Mouse (Mus musculus) neural tube, embryonic 14.5 days (tissue): ENCODE results near the gene Tgm6. TPM values are rescaled to one million over a fixed set of nuclear protein-coding genes. Genes with fewer than 3 reads are reported as not detected.

Experiments used
- ATAC-seq: fragments of 200-750 bp; cut with Nextera tagmentation; 2 replicates; pipeline ENCODE4 v1.8.0; 2017; ENCODE audit warnings: low read depth, mild to moderate bottlenecking, moderate TSS enrichment, moderate library complexity
- H3K27ac ChIP-seq: fragments of 300-500 bp; sonication (generic); 2 replicates; pipeline ENCODE4 v1.5.1; 2014; ENCODE audit warnings: low read depth, mild to moderate bottlenecking, control low read depth, low read length, moderate library complexity, mixed read lengths
- H3K27me3 ChIP-seq: fragments of 300-500 bp; sonication (generic); 2 replicates; pipeline ENCODE4 v1.6.1; 2014; ENCODE audit warnings: low read length; ENCODE audit not compliant: control insufficient read depth, insufficient read depth
- H3K36me3 ChIP-seq: fragments of 300-500 bp; sonication (generic); 2 replicates; pipeline ENCODE4 v1.6.1; 2014; ENCODE audit warnings: low read length, mixed read lengths; ENCODE audit not compliant: control insufficient read depth, insufficient read depth
- H3K4me1 ChIP-seq: fragments of 300-500 bp; sonication (generic); 2 replicates; pipeline ENCODE4 v1.6.1; 2014; ENCODE audit warnings: low read length; ENCODE audit not compliant: control insufficient read depth, insufficient read depth
- H3K4me2 ChIP-seq: fragments of 300-500 bp; sonication (generic); 2 replicates; pipeline ENCODE4 v1.6.1; 2014; ENCODE audit warnings: mild to moderate bottlenecking, low read depth, low read length, control low read depth
- H3K4me3 ChIP-seq: fragments of 300-500 bp; sonication (generic); 2 replicates; pipeline ENCODE4 v1.5.1; 2014; ENCODE audit warnings: low read depth, low read length, control low read depth, mixed read lengths
- H3K9ac ChIP-seq: fragments of 300-500 bp; sonication (generic); replicated peaks from 2 replicates; pipeline ENCODE4 v1.6.1; 2014; ENCODE audit warnings: low read depth, mild to moderate bottlenecking, control low read depth, low read length, mixed read lengths
- H3K9me3 ChIP-seq: fragments of 300-500 bp; sonication (generic); 2 replicates; pipeline ENCODE4 v1.6.1; 2016; ENCODE audit warnings: low read length; ENCODE audit not compliant: control insufficient read depth
- WGBS: fragments of 180-500 bp; shearing (Covaris S2); extraction: QIAGEN DNeasy Blood & Tissue Kit; methylation state at CpG from one replicate; pipeline ENCODE4 v1.1.7; 2014; 5-methylcytosine and 5-hydroxymethylcytosine counted together
- polyA plus RNA-seq: library from polyadenylated mRNA; unstranded; fragments of >200 nt; fragmentation: Nextera tagmentation; extraction: Ambion mirVana; gene quantifications from 2 replicates; pipeline ENCODE4 v1.2.1, GENCODE M21; 2014

Tgm6 gene
- polyA plus RNA-seq, 1 experiment from 2014 or later = 0.11 TPM

DNA sequence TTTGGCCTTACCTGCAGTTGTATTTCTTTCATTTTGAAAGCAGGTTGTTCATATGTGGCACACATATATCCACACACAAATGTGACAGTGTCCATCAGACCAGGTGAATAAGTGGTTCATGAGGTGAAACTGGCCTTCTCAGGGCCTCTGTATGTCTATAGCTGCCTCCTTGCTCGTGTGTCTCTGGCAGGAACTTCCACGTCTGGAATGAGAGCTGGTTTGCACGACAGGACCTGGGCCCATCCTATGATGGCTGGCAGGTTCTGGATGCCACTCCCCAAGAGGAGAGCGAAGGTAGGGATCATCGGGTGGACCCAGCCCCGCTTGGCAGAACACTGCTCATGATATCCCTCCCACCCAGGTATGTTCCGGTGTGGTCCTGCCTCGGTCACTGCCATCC lies 30.8 kb downstream of the Tgm6 start:
- H3K4me3 ChIP-seq = no peak overlapping the region
- no peak overlapping the region for H3K27ac ChIP-seq
- no peak overlapping the region for H3K4me2 ChIP-seq
- H3K36me3 ChIP-seq = no peaks in the 10 kb centered on the region
- no peaks in the 10 kb centered on the region for H3K9me3 ChIP-seq
- H3K9ac ChIP-seq = no peak overlapping the region
- no peaks in the 10 kb centered on the region for H3K27me3 ChIP-seq
- WGBS = 94% methylated on average over 8 of the region's 8 CpGs
- H3K4me1 ChIP-seq = no peaks in the 10 kb centered on the region
- ATAC-seq = no peak

DNA sequence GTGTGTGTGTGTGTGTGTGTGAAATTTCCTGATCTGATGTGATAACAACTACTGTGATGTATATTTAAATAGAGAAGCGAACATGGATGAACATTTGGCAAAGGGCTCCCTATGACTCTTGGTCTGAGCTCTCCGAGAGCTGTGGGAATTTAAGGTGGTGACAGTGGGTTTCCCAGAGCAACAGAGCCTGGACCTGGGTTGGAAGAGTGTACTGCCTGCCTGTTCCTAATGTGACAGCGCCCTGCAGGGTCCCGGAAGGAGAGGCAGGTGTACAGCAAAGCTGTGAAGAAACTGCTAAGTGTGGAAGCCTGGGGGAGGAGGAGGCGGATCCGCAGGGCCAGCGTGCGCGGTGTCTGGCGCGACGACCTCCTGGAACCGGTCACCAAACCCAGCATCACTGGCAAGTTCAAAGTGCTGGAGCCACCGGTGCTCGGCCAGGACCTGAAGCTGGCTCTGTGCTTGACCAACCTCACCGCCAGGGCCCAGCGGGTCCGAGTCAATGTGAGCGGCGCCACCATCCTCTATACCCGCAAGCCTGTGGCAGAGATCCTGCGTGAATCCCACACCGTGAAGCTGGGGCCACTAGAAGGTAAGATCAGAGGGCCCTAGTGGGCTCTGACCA lies 32.6 kb downstream of the Tgm6 start:
- Histone ChIP-seq H3K4me2 (no peak overlapping the region), H3K4me1 (no peaks in the 10 kb centered on the region), H3K27me3 (no peaks in the 10 kb centered on the region), H3K36me3 (no peaks in the 10 kb centered on the region), H3K27ac (no peak overlapping the region), H3K9ac (no peak overlapping the region), H3K9me3 (no peaks in the 10 kb centered on the region), H3K4me3 (no peak overlapping the region)
- WGBS = 87% methylated on average over 23 of the region's 23 CpGs
- no peak; the same call in 1 of the 2 replicates for ATAC-seq

DNA sequence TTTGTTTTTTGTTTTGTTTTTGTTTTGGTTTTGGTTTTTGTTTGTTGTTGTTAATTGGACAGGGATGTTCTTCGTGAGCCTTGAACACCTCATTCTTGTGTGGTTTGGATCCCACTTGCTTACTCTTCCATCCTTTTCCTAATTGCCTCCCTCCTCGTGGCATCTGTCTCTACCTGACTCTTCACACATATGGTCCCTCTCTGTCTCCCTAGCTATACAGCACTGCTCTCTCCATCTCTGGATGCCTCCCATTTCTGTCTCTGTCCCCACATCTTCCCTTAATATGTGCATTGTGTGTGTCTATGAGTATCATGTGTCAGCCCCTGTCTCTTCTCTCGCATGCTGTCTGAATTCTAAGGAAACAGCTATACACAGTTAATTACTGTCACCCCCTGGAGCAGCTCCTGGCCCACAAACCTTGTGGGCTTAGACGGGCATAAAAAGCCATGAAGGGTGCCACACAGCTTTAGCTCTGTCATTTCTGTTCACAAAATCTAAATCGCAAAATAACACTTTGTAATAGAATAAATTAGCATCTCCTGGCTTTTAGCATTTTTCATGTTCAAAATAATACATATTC lies 34.0 kb downstream of the Tgm6 start:
- H3K27ac ChIP-seq = no peak overlapping the region
- ATAC-seq = no peak

DNA sequence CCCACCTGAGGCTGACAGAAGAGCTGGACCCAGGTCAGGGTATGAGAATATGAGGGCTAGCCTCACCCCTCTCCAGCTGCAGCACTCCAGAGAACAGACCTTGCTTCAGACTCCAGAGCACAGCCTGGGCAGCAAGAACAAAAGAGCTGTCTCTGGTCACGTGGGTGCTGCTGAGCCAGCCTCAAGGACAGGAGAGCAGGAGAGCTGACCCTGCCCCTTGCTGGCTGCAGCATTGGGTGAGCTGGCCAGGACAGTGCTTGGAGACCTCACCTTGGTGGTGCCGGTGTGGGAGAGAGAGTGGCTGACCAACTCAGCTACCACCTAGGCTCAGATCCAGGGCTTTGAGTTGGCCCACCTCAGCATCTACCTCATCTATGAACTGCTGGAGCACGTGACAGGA lies 43.0 kb downstream of the Tgm6 start:
- no peaks in the 10 kb centered on the region for H3K36me3 ChIP-seq
- no peak overlapping the region for H3K4me2 ChIP-seq
- H3K27me3 ChIP-seq = no peaks in the 10 kb centered on the region
- H3K27ac ChIP-seq = no peak overlapping the region
- WGBS = 85% methylated on average over 3 of the region's 3 CpGs
- ATAC-seq = no peak
- H3K4me3 ChIP-seq = no peak overlapping the region
- no peak overlapping the region for H3K9ac ChIP-seq
- no peaks in the 10 kb centered on the region for H3K4me1 ChIP-seq
- H3K9me3 ChIP-seq = no peaks in the 10 kb centered on the region

More for the DNA sequence above, 34.0 kb downstream of the Tgm6 start:
- Histone ChIP-seq H3K4me3 (no peak overlapping the region), H3K9ac (no peak overlapping the region), H3K9me3 (no peaks in the 10 kb centered on the region), H3K4me2 (no peak overlapping the region), H3K27me3 (no peaks in the 10 kb centered on the region), H3K36me3 (no peaks in the 10 kb centered on the region), H3K4me1 (no peaks in the 10 kb centered on the region)
- 71% methylated on average over 5 of the region's 5 CpGs for WGBS

GRCm38 (mm10) chr2:130155851-130156250 lies 43.6 kb downstream of the Tgm6 start:
- H3K4me2 ChIP-seq = no peak overlapping the region
- no peaks in the 10 kb centered on the region for H3K27me3 ChIP-seq
- H3K4me1 ChIP-seq = no peaks in the 10 kb centered on the region
- H3K9me3 ChIP-seq = no peaks in the 10 kb centered on the region
- no peak overlapping the region for H3K27ac ChIP-seq
- no peak overlapping the region for H3K9ac ChIP-seq
- no peaks in the 10 kb centered on the region for H3K36me3 ChIP-seq
- H3K4me3 ChIP-seq = no peak overlapping the region
- no peak for ATAC-seq

- no peaks in the 10 kb centered on the region for H3K4me1 ChIP-seq
- no peak overlapping the region for H3K27ac ChIP-seq
- H3K9ac ChIP-seq = no peak overlapping the region
- ATAC-seq = no peak
- no peak overlapping the region for H3K4me3 ChIP-seq
- H3K9me3 ChIP-seq = no peaks in the 10 kb centered on the region
- H3K27me3 ChIP-seq = no peaks in the 10 kb centered on the region
- 58% methylated on average over 14 of the region's 14 CpGs for WGBS
- no peak overlapping the region for H3K4me2 ChIP-seq
- no peaks in the 10 kb centered on the region for H3K36me3 ChIP-seq
Measured at GRCm38 (mm10) chr2:130157231-130158087, 45.2 kb downstream of the Tgm6 start.

- no peak overlapping the region for H3K27ac ChIP-seq
- WGBS = 57% methylated on average over 4 of the region's 4 CpGs
- no peak for ATAC-seq
Measured at GRCm38 (mm10) chr2:130158088-130158437, 45.8 kb downstream of the Tgm6 start.

DNA sequence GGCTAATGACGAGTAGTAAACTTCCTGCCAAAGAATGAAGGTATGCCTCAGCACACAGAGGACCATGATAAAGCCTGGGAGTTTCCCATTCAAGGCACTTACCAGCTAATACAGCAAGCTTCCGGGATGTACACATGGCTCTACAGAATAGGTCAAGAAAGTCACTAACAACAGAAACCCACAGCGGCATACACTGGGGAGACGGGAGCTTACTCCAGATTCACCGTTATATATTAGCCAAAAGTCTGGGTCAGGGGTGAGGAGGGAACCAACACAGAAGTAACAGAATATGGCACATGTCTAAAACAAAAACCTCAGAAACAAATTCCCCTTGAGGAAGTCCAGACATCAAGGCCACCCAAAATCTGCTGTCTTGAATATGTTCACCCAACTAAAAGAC lies 50.5 kb downstream of the Tgm6 start:
- Histone ChIP-seq H3K4me3 (no peak overlapping the region), H3K36me3 (no peaks in the 10 kb centered on the region), H3K27ac (no peak overlapping the region), H3K9me3 (no peaks in the 10 kb centered on the region), H3K4me2 (no peak overlapping the region), H3K27me3 (no peaks in the 10 kb centered on the region), H3K4me1 (no peaks in the 10 kb centered on the region), H3K9ac (no peak overlapping the region)
- WGBS = 83% methylated on average over 5 of the region's 5 CpGs
- ATAC-seq = no peak

More at GRCm38 (mm10) chr2:130158088-130158437, 45.8 kb downstream of the Tgm6 start:
- Histone ChIP-seq H3K9me3 (no peaks in the 10 kb centered on the region), H3K27me3 (no peaks in the 10 kb centered on the region), H3K4me1 (no peaks in the 10 kb centered on the region), H3K9ac (no peak overlapping the region), H3K4me2 (no peak overlapping the region), H3K4me3 (no peak overlapping the region), H3K36me3 (no peaks in the 10 kb centered on the region)
